27 mouse cellular contexts compared by ENCODE assay signal in genomic region chr5:121305009-121305408, GRCm38 (mm10).
"Had no signal": no experiment of that assay in that cellular context is flagged by ENCODE, and none has a peak within 500 bp of the region (broad histone marks: within the 10 kb centered on the region; RNA-seq: fewer than 3 reads in every experiment).

No protein-coding gene starts in this region.

- H3K27ac ChIP-seq: limb, embryonic 10.5 days; limb, embryonic 12.5 days; limb, embryonic 13.5 days; limb, embryonic 15.5 days; liver, embryonic 12.5 days; liver, embryonic 13.5 days; liver, embryonic 14.5 days; liver, embryonic 15.5 days; lung, embryonic 15.5 days; macrophage; midbrain, embryonic 10.5 days; midbrain, embryonic 12.5 days; midbrain, embryonic 13.5 days; midbrain, embryonic 15.5 days had no signal

- H3K4me3 ChIP-seq: limb, embryonic 10.5 days; limb, embryonic 12.5 days; limb, embryonic 13.5 days; limb, embryonic 15.5 days; liver, embryonic 12.5 days; liver, embryonic 13.5 days; liver, embryonic 15.5 days; lung, embryonic 15.5 days; megakaryocyte, embryonic 14.5 days; midbrain, embryonic 10.5 days; midbrain, embryonic 12.5 days; midbrain, embryonic 13.5 days; midbrain, embryonic 15.5 days; myocyte had no signal

- H3K4me1 ChIP-seq: limb, embryonic 10.5 days; limb, embryonic 12.5 days; limb, embryonic 13.5 days; limb, embryonic 15.5 days; liver, embryonic 12.5 days; liver, embryonic 13.5 days; liver, embryonic 15.5 days; lung, embryonic 15.5 days; megakaryocyte, embryonic 14.5 days; midbrain, embryonic 10.5 days; midbrain, embryonic 12.5 days; midbrain, embryonic 13.5 days; midbrain, embryonic 15.5 days had no signal

- H3K27me3 ChIP-seq: limb, embryonic 12.5 days; limb, embryonic 13.5 days; limb, embryonic 15.5 days; liver, embryonic 12.5 days; liver, embryonic 13.5 days; liver, embryonic 15.5 days; lung, embryonic 15.5 days; megakaryocyte, embryonic 14.5 days; midbrain, embryonic 12.5 days; midbrain, embryonic 13.5 days; midbrain, embryonic 15.5 days had no signal

- DNase-seq: left cerebral cortex, postnatal 4 days; liver; liver, embryonic 13.5 days; liver, postnatal 0 days; lung, adult 18-20 months; lung, adult 2 months; lung, embryonic 14.5 days; lung, postnatal 10 days; lung, postnatal 14 days; lung, postnatal 36 days; lung, postnatal 4 days; midbrain, embryonic 14.5 days had no signal
